Mouse (Mus musculus) embryonic facial prominence, embryonic 14.5 days (tissue): ENCODE results near the gene Gnaq. TPM values are rescaled to one million over a fixed set of nuclear protein-coding genes. Genes with fewer than 3 reads are reported as not detected.

Experiments
- ATAC-seq: fragments of 200-750 bp; cut with Nextera tagmentation; 2 replicates; pipeline ENCODE4 v1.8.0; 2017; ENCODE audit warnings: low read depth, moderate number of reproducible peaks, moderate TSS enrichment
- DNase-seq: peaks from one replicate; pipeline ENCODE4 v3.0.0-alpha.2; 2015; ENCODE audit warnings: low spot score
- H3K27ac ChIP-seq: fragments of 300-500 bp; sonication (generic); replicated peaks from 2 replicates; pipeline ENCODE4 v1.5.1; 2014; ENCODE audit warnings: low read depth, mild to moderate bottlenecking, low read length, moderate library complexity
- H3K27me3 ChIP-seq: fragments of 300-500 bp; sonication (generic); replicated peaks from 2 replicates; pipeline ENCODE4 v1.6.1; 2014; ENCODE audit warnings: low read length; ENCODE audit not compliant: control insufficient read depth, insufficient read depth
- H3K36me3 ChIP-seq: fragments of 300-500 bp; sonication (generic); 2 replicates; pipeline ENCODE4 v1.6.1; 2014; ENCODE audit warnings: low read length, mixed read lengths; ENCODE audit not compliant: control insufficient read depth, insufficient read depth
- H3K4me1 ChIP-seq: fragments of 300-500 bp; sonication (generic); 2 replicates; pipeline ENCODE4 v1.6.1; 2014; ENCODE audit warnings: antibody characterized with exemption, low read length; ENCODE audit not compliant: control insufficient read depth, insufficient read depth
- H3K4me2 ChIP-seq: fragments of 300-500 bp; sonication (generic); 2 replicates; pipeline ENCODE4 v1.6.1; 2014; ENCODE audit warnings: low read depth, mild to moderate bottlenecking, low read length, moderate library complexity, mixed read lengths
- H3K4me3 ChIP-seq: fragments of 300-500 bp; sonication (generic); 2 replicates; pipeline ENCODE4 v1.5.1; 2014; ENCODE audit warnings: low read depth, mild to moderate bottlenecking, low read length
- H3K9ac ChIP-seq: fragments of 300-500 bp; sonication (generic); 2 replicates; pipeline ENCODE4 v1.6.1; 2014; ENCODE audit warnings: low read depth, mild to moderate bottlenecking, low read length, moderate library complexity, mixed read lengths
- H3K9me3 ChIP-seq: fragments of 300-500 bp; sonication (generic); 2 replicates; pipeline ENCODE4 v1.6.1; 2016; ENCODE audit warnings: low read length; ENCODE audit not compliant: control insufficient read depth
- WGBS: fragments of 180-500 bp; shearing (Covaris S2); extraction: QIAGEN DNeasy Blood & Tissue Kit; methylation state at CpG from one replicate; pipeline ENCODE4 v1.1.7; 2014; 5-methylcytosine and 5-hydroxymethylcytosine counted together
- polyA plus RNA-seq: library from polyadenylated mRNA; unstranded; fragments of >200 nt; fragmentation: Nextera tagmentation; extraction: Ambion mirVana; gene quantifications from 2 replicates; pipeline ENCODE4 v1.2.1, GENCODE M21; 2014

The Gnaq gene
- polyA plus RNA-seq, 1 experiment from 2014 or later = 18.3 TPM

- peak; percentile 47 for DNase-seq
Measured at GRCm38 (mm10) chr19:16238512-16238911, 105.9 kb downstream of the Gnaq start.

GRCm38 (mm10) chr19:16242708-16243107, 110.1 kb downstream of the Gnaq start:
- Histone ChIP-seq H3K4me1 (peaks cover 31% of the 10 kb centered on the region), H3K9ac (no peak overlapping the region), H3K9me3 (no peaks in the 10 kb centered on the region), H3K4me3 (no peak overlapping the region), H3K4me2 (no peak overlapping the region), H3K36me3 (no peaks in the 10 kb centered on the region), H3K27me3 (no peaks in the 10 kb centered on the region), H3K27ac (no peak overlapping the region)
- DNase-seq (no peak), ATAC-seq (no peak)
- 37% methylated on average over 3 of the region's 3 CpGs for WGBS

More at GRCm38 (mm10) chr19:16238512-16238911, 105.9 kb downstream of the Gnaq start:
- no peak for ATAC-seq
- H3K36me3 ChIP-seq = no peaks in the 10 kb centered on the region
- H3K4me2 ChIP-seq = no peak overlapping the region
- H3K27ac ChIP-seq = peak overlapping the region; percentile 53
- H3K9ac ChIP-seq = no peak overlapping the region
- WGBS = 28% methylated on average over 2 of the region's 2 CpGs
- no peak overlapping the region for H3K4me3 ChIP-seq
- no peaks in the 10 kb centered on the region for H3K9me3 ChIP-seq
- H3K4me1 ChIP-seq = peaks cover 38% of the 10 kb centered on the region
- H3K27me3 ChIP-seq = no peaks in the 10 kb centered on the region

GRCm38 (mm10) chr19:16249025-16249424, 116.4 kb downstream of the Gnaq start:
- DNase-seq = no peak

DNA sequence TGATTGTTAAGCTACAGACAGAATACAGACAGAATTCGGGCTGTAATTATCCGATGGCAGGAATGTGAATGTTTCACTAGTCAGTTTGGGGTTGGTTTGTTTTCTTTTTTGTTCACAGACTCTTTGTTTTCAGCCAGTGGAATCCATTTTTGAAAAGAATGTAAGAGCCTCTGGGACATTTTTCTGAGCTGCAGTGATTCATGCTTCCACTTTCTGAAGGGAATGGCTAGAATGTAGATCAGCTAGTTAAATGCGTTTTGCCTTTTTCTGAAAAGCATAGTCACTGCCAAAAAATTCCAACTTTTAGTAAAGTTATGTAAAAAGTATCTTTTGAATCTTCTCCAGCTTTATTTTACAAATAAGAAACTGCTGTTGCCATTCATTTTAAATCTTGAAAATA, 118.3 kb downstream of the Gnaq start:
- DNase-seq (peak; percentile 72), ATAC-seq (no peak; the same call in 1 of the 2 replicates)
- Histone ChIP-seq H3K9me3 (no peaks in the 10 kb centered on the region), H3K4me2 (peak overlapping the region; percentile 16; the same call in 1 of the 2 replicates), H3K9ac (no peak overlapping the region; the same call in 1 of the 2 replicates), H3K27ac (peak overlapping the region; percentile 73), H3K36me3 (no peaks in the 10 kb centered on the region), H3K4me3 (no peak overlapping the region), H3K4me1 (peaks cover 11% of the 10 kb centered on the region), H3K27me3 (no peaks in the 10 kb centered on the region)
- WGBS = 24% methylated on average over 3 of the region's 3 CpGs

More at GRCm38 (mm10) chr19:16249025-16249424, 116.4 kb downstream of the Gnaq start:
- H3K27ac ChIP-seq = no peak overlapping the region
- peaks cover 15% of the 10 kb centered on the region for H3K4me1 ChIP-seq
- H3K4me2 ChIP-seq = no peak overlapping the region
- WGBS = 89% methylated on average over 2 of the region's 2 CpGs
- H3K9ac ChIP-seq = no peak overlapping the region
- no peak overlapping the region for H3K4me3 ChIP-seq
- H3K27me3 ChIP-seq = no peaks in the 10 kb centered on the region
- ATAC-seq = no peak
- H3K36me3 ChIP-seq = no peaks in the 10 kb centered on the region
- no peaks in the 10 kb centered on the region for H3K9me3 ChIP-seq

GRCm38 (mm10) chr19:16251819-16252218, 119.2 kb downstream of the Gnaq start:
- H3K4me2 ChIP-seq = no peak overlapping the region
- DNase-seq (no peak), ATAC-seq (peak; percentile 67; the same call in 1 of the 2 replicates)
- H3K9ac ChIP-seq = no peak overlapping the region
- 42% methylated on average over 5 of the region's 5 CpGs for WGBS
- H3K4me3 ChIP-seq = no peak overlapping the region
- H3K27ac ChIP-seq = no peak overlapping the region
- H3K4me1 ChIP-seq = peaks cover 11% of the 10 kb centered on the region
- H3K9me3 ChIP-seq = no peaks in the 10 kb centered on the region
- H3K27me3 ChIP-seq = no peaks in the 10 kb centered on the region
- H3K36me3 ChIP-seq = no peaks in the 10 kb centered on the region

- H3K36me3 ChIP-seq = no peaks in the 10 kb centered on the region
- no peak overlapping the region for H3K4me2 ChIP-seq
- H3K4me1 ChIP-seq = peaks cover 11% of the 10 kb centered on the region
- DNase-seq (no peak), ATAC-seq (no peak)
- H3K4me3 ChIP-seq = no peak overlapping the region
- no peaks in the 10 kb centered on the region for H3K27me3 ChIP-seq
- 69% methylated on average over 4 of the region's 4 CpGs for WGBS
- no peaks in the 10 kb centered on the region for H3K9me3 ChIP-seq
- no peak overlapping the region for H3K27ac ChIP-seq
- no peak overlapping the region for H3K9ac ChIP-seq
Measured at GRCm38 (mm10) chr19:16252696-16253095, 120.1 kb downstream of the Gnaq start.

- no peaks in the 10 kb centered on the region for H3K9me3 ChIP-seq
- no peak overlapping the region for H3K27ac ChIP-seq
- no peak overlapping the region for H3K4me2 ChIP-seq
- peaks cover 11% of the 10 kb centered on the region for H3K4me1 ChIP-seq
- 75% methylated on average over 1 of the region's 1 CpGs for WGBS
- no peak overlapping the region for H3K9ac ChIP-seq
- H3K36me3 ChIP-seq = no peaks in the 10 kb centered on the region
- ATAC-seq (no peak), DNase-seq (no peak)
- no peaks in the 10 kb centered on the region for H3K27me3 ChIP-seq
- no peak overlapping the region for H3K4me3 ChIP-seq
Measured at GRCm38 (mm10) chr19:16254881-16255280, 122.2 kb downstream of the Gnaq start.

DNA sequence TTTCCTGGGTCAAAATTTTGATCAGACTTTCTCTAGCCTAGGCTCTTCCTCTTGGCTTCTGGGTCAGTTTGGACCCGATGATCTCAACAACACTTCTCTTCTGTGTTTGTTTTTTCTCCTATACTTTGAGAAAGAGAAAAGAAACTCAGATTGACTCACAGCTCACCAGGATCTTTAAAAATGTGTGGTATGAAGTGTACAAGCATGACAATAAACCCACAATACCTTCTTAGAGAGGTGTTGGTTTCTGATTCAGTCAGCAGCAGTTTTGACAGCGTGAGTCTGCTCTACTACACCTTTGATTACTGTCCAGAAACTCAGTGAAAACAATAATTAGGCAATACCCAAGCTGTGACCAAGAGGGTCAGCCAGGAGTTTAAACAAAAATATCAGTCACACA, 122.7 kb downstream of the Gnaq start:
- Histone ChIP-seq H3K27me3 (no peaks in the 10 kb centered on the region), H3K27ac (no peak overlapping the region), H3K36me3 (no peaks in the 10 kb centered on the region), H3K9me3 (no peaks in the 10 kb centered on the region), H3K4me1 (peaks cover 10% of the 10 kb centered on the region), H3K4me2 (no peak overlapping the region), H3K9ac (no peak overlapping the region), H3K4me3 (no peak overlapping the region)
- WGBS = 77% methylated on average over 2 of the region's 2 CpGs
- no peak for DNase-seq
- no peak for ATAC-seq

- no peak overlapping the region for H3K27ac ChIP-seq
- no peaks in the 10 kb centered on the region for H3K4me1 ChIP-seq
- H3K27me3 ChIP-seq = no peaks in the 10 kb centered on the region
- H3K4me2 ChIP-seq = no peak overlapping the region
- H3K36me3 ChIP-seq = no peaks in the 10 kb centered on the region
- no peak overlapping the region for H3K4me3 ChIP-seq
- H3K9ac ChIP-seq = no peak overlapping the region
- DNase-seq (no peak), ATAC-seq (no peak)
- H3K9me3 ChIP-seq = no peaks in the 10 kb centered on the region
Measured at GRCm38 (mm10) chr19:16258766-16259355, 126.2 kb downstream of the Gnaq start.
